Mouse (Mus musculus) midbrain, embryonic 15.5 days (tissue): Measurements from ENCODE around the gene Fam214b. TPM values are rescaled to one million over a fixed set of nuclear protein-coding genes. Genes with fewer than 3 reads are reported as not detected.

ENCODE experiments used
- ATAC-seq: fragments of 200-750 bp; cut with Nextera tagmentation; replicated peaks from 2 replicates; pipeline ENCODE4 v1.8.0; 2017; ENCODE audit warnings: moderate TSS enrichment
- H3K27ac ChIP-seq: fragments of 300-500 bp; sonication (generic); 2 replicates; pipeline ENCODE4 v1.5.1; 2015; ENCODE audit warnings: mild to moderate bottlenecking, inconsistent platforms
- H3K27me3 ChIP-seq: fragments of 300-500 bp; sonication (generic); replicated peaks from 2 replicates; pipeline ENCODE4 v1.6.1; 2015; ENCODE audit warnings: inconsistent platforms
- H3K36me3 ChIP-seq: fragments of 300-500 bp; sonication (generic); replicated peaks from 2 replicates; pipeline ENCODE4 v1.6.1; 2015; ENCODE audit warnings: inconsistent platforms
- H3K4me1 ChIP-seq: fragments of 300-500 bp; sonication (generic); 2 replicates; pipeline ENCODE4 v1.6.1; 2015; ENCODE audit warnings: inconsistent platforms
- H3K4me2 ChIP-seq: fragments of 300-500 bp; sonication (generic); 2 replicates; pipeline ENCODE4 v1.6.1; 2015; ENCODE audit warnings: inconsistent platforms, mild to moderate bottlenecking, moderate library complexity
- H3K4me3 ChIP-seq: fragments of 300-500 bp; sonication (generic); 2 replicates; pipeline ENCODE4 v1.5.1; 2015; ENCODE audit warnings: mild to moderate bottlenecking, inconsistent platforms
- H3K9ac ChIP-seq: fragments of 300-500 bp; sonication (generic); 2 replicates; pipeline ENCODE4 v1.6.1; 2015; ENCODE audit warnings: mild to moderate bottlenecking, inconsistent platforms
- H3K9me3 ChIP-seq: fragments of 300-500 bp; sonication (generic); 2 replicates; pipeline ENCODE4 v1.6.1; 2016; ENCODE audit warnings: inconsistent platforms
- WGBS: fragments of 180-500 bp; shearing (Covaris S2); methylation state at CpG from one replicate; pipeline ENCODE4 v1.1.7; 2015; ENCODE audit warnings: mixed read lengths; 5-methylcytosine and 5-hydroxymethylcytosine counted together
- polyA plus RNA-seq: library from polyadenylated mRNA; unstranded; fragments of >200 nt; fragmentation: Nextera tagmentation; extraction: Ambion mirVana; gene quantifications from 2 replicates; pipeline ENCODE4 v1.2.1, GENCODE M21; 2015

Fam214b gene
- polyA plus RNA-seq, 1 experiment from 2014 or later = 52.0 TPM

GRCm38 (mm10) chr4:43036356-43036755 is 9.7 kb downstream of the Fam214b start:
- ATAC-seq = no peak
- Histone ChIP-seq H3K9me3 (no peaks in the 10 kb centered on the region), H3K4me1 (peaks cover 45% of the 10 kb centered on the region), H3K4me3 (no peak overlapping the region), H3K4me2 (no peak overlapping the region), H3K36me3 (peaks cover 36% of the 10 kb centered on the region), H3K27ac (no peak overlapping the region), H3K9ac (no peak overlapping the region), H3K27me3 (no peaks in the 10 kb centered on the region)
- WGBS = 89% methylated on average over 9 of the region's 10 CpGs

DNA sequence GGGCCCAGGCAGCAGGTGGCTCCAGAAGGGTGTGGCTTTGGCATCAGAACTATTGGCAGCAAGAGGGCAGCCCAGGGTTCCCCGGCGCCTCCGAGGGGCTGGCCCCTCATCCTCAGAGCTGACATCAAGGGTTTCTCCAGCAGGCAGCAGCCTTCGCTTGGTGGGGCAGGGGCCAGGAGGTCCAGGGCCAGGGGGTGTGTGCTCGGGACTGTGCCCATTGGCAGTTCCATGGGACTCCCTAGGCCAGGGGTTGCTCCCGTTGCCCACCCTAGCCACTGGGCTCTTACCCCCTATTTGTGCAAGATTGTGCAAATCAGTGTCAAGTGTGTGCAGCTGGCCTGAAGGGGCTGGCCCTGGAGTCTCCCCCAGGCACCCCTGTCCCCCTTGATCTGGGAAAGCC is 10.2 kb downstream of the Fam214b start:
- Histone ChIP-seq H3K9me3 (no peaks in the 10 kb centered on the region), H3K36me3 (peaks cover 36% of the 10 kb centered on the region), H3K4me1 (peaks cover 43% of the 10 kb centered on the region), H3K4me3 (no peak overlapping the region), H3K4me2 (no peak overlapping the region), H3K27me3 (no peaks in the 10 kb centered on the region), H3K9ac (no peak overlapping the region), H3K27ac (no peak overlapping the region)
- 92% methylated on average over 6 of the region's 6 CpGs for WGBS
- ATAC-seq = no peak

DNA sequence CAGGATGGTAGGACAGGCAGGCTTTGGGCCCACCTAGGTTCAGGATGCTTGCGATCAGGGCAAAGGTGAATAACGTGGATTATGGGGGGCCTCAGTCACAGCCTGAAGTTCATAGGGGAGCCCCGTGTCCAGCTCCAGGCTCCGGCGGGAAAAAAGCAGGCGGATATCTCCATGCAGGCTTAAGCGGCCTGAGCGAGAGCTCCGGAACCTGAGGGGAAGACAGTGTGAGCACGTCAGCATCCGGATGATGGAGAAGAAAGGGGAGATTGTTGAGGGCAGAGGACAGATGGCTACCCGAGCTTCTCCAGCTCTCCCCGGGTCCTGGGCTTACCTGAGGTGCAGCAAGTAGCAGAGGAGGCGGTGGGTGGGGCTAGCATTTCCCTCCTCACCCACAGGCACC is 12.5 kb downstream of the Fam214b start:
- ATAC-seq = no peak
- Histone ChIP-seq H3K4me3 (no peak overlapping the region), H3K4me1 (peaks cover 43% of the 10 kb centered on the region), H3K27me3 (no peaks in the 10 kb centered on the region), H3K9me3 (no peaks in the 10 kb centered on the region), H3K9ac (no peak overlapping the region), H3K27ac (no peak overlapping the region), H3K36me3 (peaks cover 41% of the 10 kb centered on the region), H3K4me2 (no peak overlapping the region)
- WGBS = 88% methylated on average over 14 of the region's 14 CpGs

- Histone ChIP-seq H3K9ac (no peak overlapping the region), H3K36me3 (peaks cover 50% of the 10 kb centered on the region)
These were observed 13.5 kb downstream of the Fam214b start for GRCm38 (mm10) chr4:43032501-43032900.

DNA sequence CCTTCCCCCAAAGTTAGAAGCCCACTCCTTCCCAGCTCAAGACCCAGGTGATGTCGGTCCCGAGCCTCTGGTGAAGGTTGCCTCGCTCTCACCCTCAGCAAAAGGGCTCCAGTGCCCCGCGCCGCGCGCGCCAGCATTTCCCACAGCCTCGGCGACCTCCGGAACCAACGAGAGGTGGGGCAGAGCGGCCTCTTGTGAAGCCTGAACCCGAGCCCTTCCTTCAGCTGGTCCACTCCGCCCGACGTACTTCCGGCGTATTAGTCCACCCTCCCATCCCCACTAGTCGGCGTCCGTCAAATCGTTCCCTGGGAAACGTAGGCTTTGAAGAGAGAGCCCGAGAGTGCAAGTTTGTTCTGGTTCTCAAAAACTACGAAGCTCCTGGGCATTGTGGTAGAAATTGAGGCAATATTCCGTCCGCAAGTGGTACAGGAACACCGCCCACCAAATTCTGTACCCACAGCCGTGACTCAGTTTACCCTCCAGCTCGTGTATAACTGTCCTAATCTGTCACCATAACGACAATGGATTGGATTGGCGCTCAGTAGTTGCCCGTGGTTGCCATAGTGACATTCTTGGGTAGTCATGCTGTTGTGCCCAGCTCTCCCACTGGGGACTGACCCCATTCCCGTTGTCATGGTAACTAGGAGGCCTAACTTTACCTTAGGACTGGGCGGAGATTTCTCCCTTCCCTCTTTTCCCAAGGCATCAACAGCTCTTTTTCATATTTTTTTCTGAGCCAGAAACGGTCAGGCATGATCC is 14.6 kb downstream of the Fam214b start, which contains the start of gene Stoml2:
Stoml2 (minus strand) TSS at position 474 of the 759 bp plus-strand sequence.
- Histone ChIP-seq H3K9me3 (no peaks in the 10 kb centered on the region), H3K27ac (peak within 1 kb of the TSS; percentile 82), H3K4me1 (peaks cover 28% of the 10 kb centered on the region), H3K27me3 (no peaks in the 10 kb centered on the region), H3K4me3 (peak within 1 kb of the TSS; percentile 64), H3K9ac (peak within 1 kb of the TSS; percentile 67), H3K36me3 (peaks cover 51% of the 10 kb centered on the region), H3K4me2 (peak within 1 kb of the TSS; percentile 86)
- ATAC-seq = peak; percentile 96
- under 1% methylated on average over 38 of the region's 38 CpGs for WGBS

More at GRCm38 (mm10) chr4:43032501-43032900, 13.5 kb downstream of the Fam214b start:
- Histone ChIP-seq H3K9me3 (no peaks in the 10 kb centered on the region), H3K4me3 (no peak overlapping the region), H3K4me1 (peaks cover 33% of the 10 kb centered on the region), H3K27me3 (no peaks in the 10 kb centered on the region), H3K27ac (peak overlapping the region; percentile 82), H3K4me2 (no peak overlapping the region)
- 95% methylated on average over 1 of the region's 1 CpGs for whole genome bisulfite sequencing
- no peak for ATAC-seq

- Histone ChIP-seq H3K4me2 (peak overlapping the region; percentile 86), H3K4me1 (peaks cover 28% of the 10 kb centered on the region), H3K36me3 (peaks cover 45% of the 10 kb centered on the region), H3K27me3 (no peaks in the 10 kb centered on the region), H3K4me3 (peak overlapping the region; percentile 64), H3K27ac (peak overlapping the region; percentile 82), H3K9ac (peak overlapping the region; percentile 67), H3K9me3 (no peaks in the 10 kb centered on the region)
- ATAC-seq = no peak; the same call in 1 of the 2 replicates
- 1% methylated on average over 28 of the region's 28 CpGs for WGBS
These were observed 15.2 kb downstream of the Fam214b start for GRCm38 (mm10) chr4:43030780-43031230.

DNA sequence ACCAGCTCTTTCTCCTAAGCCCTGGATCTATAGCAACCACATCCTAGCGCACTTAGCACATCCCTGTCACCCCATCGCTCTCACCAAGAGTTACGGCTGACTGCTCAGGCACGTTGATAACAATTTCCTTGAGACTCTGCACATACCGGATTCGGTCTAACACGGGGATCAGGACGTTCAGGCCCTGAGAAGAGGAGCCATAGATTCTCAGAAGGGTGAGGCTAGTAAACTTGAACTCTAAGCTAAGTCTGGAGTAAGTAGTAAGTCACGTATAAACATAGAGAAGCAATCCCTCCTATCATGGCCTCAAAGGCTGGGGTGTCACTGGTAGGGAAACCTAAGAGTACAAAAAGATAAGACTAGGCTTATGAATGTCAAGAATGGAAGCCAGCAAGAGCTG is 15.7 kb downstream of the Fam214b start:
- no peak for ATAC-seq
- H3K27ac ChIP-seq = peak overlapping the region; percentile 82; the same call in 1 of the 2 replicates
- H3K36me3 ChIP-seq = peaks cover 40% of the 10 kb centered on the region

DNA sequence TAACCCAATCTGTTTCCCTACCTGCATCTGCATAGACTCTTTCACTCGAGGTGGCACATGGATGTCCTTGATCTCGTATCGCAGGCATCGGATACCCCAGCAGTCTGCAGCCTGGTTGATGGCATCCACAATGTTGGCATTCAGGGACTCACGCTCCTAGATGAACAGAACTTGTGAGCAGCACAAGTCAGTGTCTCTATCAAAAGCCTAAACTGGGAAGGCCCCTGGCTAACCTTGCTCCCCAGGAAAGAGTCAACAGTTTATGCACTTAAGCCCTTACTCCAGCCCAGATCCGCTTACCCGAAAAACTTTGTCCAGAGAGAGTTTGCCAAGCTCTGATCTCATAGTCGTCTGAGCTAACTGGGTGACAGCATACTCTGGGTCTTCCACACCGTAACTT is 16.3 kb downstream of the Fam214b start:
- Histone ChIP-seq H3K27me3 (no peaks in the 10 kb centered on the region), H3K9me3 (no peaks in the 10 kb centered on the region), H3K36me3 (peaks cover 35% of the 10 kb centered on the region), H3K4me3 (no peak overlapping the region), H3K4me1 (peaks cover 32% of the 10 kb centered on the region), H3K9ac (no peak overlapping the region), H3K27ac (no peak overlapping the region), H3K4me2 (no peak overlapping the region; the same call in 1 of the 2 replicates)
- no peak for ATAC-seq
- 94% methylated on average over 9 of the region's 9 CpGs for WGBS

More for the DNA sequence above, 15.7 kb downstream of the Fam214b start:
- peak overlapping the region; percentile 67 for H3K9ac ChIP-seq
- peaks cover 28% of the 10 kb centered on the region for H3K4me1 ChIP-seq
- WGBS = 75% methylated on average over 9 of the region's 9 CpGs
- H3K4me2 ChIP-seq = peak overlapping the region; percentile 86
- H3K27me3 ChIP-seq = no peaks in the 10 kb centered on the region
- no peaks in the 10 kb centered on the region for H3K9me3 ChIP-seq
- peak overlapping the region; percentile 64 for H3K4me3 ChIP-seq

DNA sequence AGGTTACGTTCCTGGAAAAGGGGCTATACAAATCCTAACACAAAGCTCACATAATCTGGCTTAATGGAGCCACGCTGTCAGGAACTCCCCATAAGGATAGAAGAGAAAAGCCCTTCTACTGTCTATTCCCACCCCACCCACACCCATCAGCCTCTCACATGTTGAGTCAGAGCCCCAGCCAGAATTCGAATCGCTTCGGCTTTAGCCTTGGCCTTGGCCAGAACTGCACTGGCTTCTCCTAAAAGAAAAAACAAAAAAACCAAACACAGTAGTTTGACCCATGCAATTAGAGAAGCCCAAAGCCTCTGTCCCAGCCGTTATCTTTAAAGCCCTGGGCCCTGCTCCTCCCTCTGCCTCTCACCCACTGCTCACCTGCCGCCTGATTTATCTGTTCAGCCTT is 16.9 kb downstream of the Fam214b start:
- WGBS = 90% methylated on average over 7 of the region's 7 CpGs
- no peaks in the 10 kb centered on the region for H3K27me3 ChIP-seq
- ATAC-seq = no peak

GRCm38 (mm10) chr4:43025084-43025960 is 20.7 kb downstream of the Fam214b start, which contains the start of gene Pigo:
Pigo (minus strand) TSS chr4:43025819.
- Histone ChIP-seq H3K4me2 (peak within 1 kb of the TSS; percentile 58), H3K27ac (peak within 1 kb of the TSS; percentile 90), H3K36me3 (peaks cover 38% of the 10 kb centered on the region), H3K9me3 (no peaks in the 10 kb centered on the region), H3K9ac (peak within 1 kb of the TSS; percentile 57), H3K4me3 (peak within 1 kb of the TSS; percentile 54), H3K27me3 (no peaks in the 10 kb centered on the region), H3K4me1 (peaks cover 28% of the 10 kb centered on the region)
- peak; percentile 94 for ATAC-seq
- 9% methylated on average over 42 of the region's 42 CpGs for WGBS

More for the DNA sequence above, 16.9 kb downstream of the Fam214b start:
- Histone ChIP-seq H3K9ac (no peak overlapping the region), H3K27ac (no peak overlapping the region), H3K9me3 (no peaks in the 10 kb centered on the region), H3K4me2 (no peak overlapping the region), H3K4me1 (peaks cover 38% of the 10 kb centered on the region), H3K36me3 (peaks cover 29% of the 10 kb centered on the region), H3K4me3 (no peak overlapping the region)

DNA sequence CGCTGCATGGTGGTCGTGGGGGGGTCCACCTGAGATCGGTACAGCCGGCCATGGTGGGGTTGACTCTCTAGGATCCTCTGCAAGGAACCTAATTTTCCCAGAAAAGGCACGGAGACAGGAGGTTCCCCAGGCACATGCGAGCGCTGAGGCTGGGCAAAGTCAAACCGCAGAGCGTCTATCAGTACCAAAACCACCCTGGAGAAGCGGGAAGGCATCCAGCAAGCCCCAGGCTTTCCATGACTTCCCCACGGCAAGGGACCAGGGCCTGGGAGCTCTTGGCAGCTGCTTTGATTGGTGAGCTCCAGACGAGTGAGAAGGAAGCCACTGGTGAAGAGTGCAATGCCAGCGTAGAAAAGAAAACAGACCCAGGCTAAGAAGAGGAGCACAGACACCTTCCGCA is 21.3 kb downstream of the Fam214b start:
- no peaks in the 10 kb centered on the region for H3K9me3 ChIP-seq
- no peaks in the 10 kb centered on the region for H3K27me3 ChIP-seq
- ATAC-seq = no peak
- 82% methylated on average over 14 of the region's 14 CpGs for WGBS
- H3K36me3 ChIP-seq = peaks cover 39% of the 10 kb centered on the region
- H3K4me3 ChIP-seq = peak overlapping the region; percentile 54
- H3K4me2 ChIP-seq = peak overlapping the region; percentile 58
- H3K4me1 ChIP-seq = peaks cover 22% of the 10 kb centered on the region
- H3K9ac ChIP-seq = peak overlapping the region; percentile 57
- H3K27ac ChIP-seq = peak overlapping the region; percentile 90

DNA sequence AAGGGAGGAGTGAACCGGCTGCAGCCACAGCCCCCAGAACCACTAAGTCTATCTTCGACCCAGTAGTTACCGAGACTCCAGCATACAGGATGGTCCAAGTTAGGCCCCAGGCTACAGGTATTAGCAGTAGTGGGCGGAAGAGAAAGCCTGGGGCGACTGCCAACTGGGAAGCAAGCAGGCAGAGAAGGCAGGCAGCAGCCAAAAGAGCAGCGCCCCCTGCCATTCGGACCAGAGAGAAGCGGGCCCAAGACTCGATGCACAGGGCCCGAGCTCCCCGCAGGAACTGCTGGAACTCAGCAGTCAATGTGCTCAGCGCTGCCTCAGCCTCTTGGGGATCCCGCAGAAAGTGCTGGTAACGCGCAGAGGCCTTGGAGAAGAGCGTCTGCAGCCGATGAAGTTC is 24.7 kb downstream of the Fam214b start:
- Histone ChIP-seq H3K4me2 (no peak overlapping the region), H3K27me3 (no peaks in the 10 kb centered on the region), H3K4me1 (peaks cover 18% of the 10 kb centered on the region), H3K9me3 (no peaks in the 10 kb centered on the region), H3K27ac (no peak overlapping the region), H3K36me3 (peaks cover 37% of the 10 kb centered on the region), H3K4me3 (no peak overlapping the region), H3K9ac (no peak overlapping the region)
- WGBS = 69% methylated on average over 17 of the region's 17 CpGs
- no peak for ATAC-seq
